In genomic region chrX:152368054-152368396, GRCm38 (mm10) we compare ENCODE assay signal across 9 mouse cellular contexts. TPM values are rescaled to one million over a fixed set of nuclear protein-coding genes. Genes with fewer than 3 reads are reported as not detected.
DNase-seq lines count a peak whose midpoint lies in the region; ATAC-seq and TF ChIP-seq lines count a peak whose summit lies in the region.
"Had no signal": no experiment of that assay in that cellular context is flagged by ENCODE, and none has a peak within 500 bp of the region (broad histone marks: within the 10 kb centered on the region; RNA-seq: fewer than 3 reads in every experiment).

No protein-coding gene starts in this region.

- H3K36me3 ChIP-seq in forebrain, embryonic 10.5 days (replicated peaks) = no peaks in the 10 kb centered on the region
- no peaks in the 10 kb centered on the region for H3K36me3 ChIP-seq in liver, embryonic 13.5 days

- H3K9me3 ChIP-seq in forebrain, embryonic 10.5 days = no peaks in the 10 kb centered on the region
- no peaks in the 10 kb centered on the region for H3K9me3 ChIP-seq in liver, embryonic 13.5 days (replicated peaks)

- peaks cover 26% of the 10 kb centered on the region for H3K4me1 ChIP-seq in forebrain, embryonic 10.5 days
- no peaks in the 10 kb centered on the region for H3K4me1 ChIP-seq in liver, embryonic 13.5 days (replicated peaks)

- no peak for ATAC-seq in liver, embryonic 13.5 days (ENCODE audit: low read depth)

- WGBS in forebrain, embryonic 10.5 days = 13% methylated on average over 4 of the region's 4 CpGs
- WGBS in liver, embryonic 13.5 days (ENCODE audit: insufficient replicate concordance) = 25% methylated on average over 3 of the region's 4 CpGs

- TF ChIP-seq CTCF in gastrocnemius, adult 2 months (IDR thresholded peaks at IDR 0.05) = no peak

- DNase-seq in gastrocnemius, adult 2 months = no peak
- no peak for DNase-seq in gastrocnemius, adult 18-20 months (ENCODE audit: low spot score)
- peak; percentile 4 for DNase-seq in 3T3-L1 (ENCODE audit: low read depth, low spot score)
- DNase-seq in forebrain, embryonic 10.5 days (ENCODE audit: extremely low spot score, low spot score) = no peak
- DNase-seq in liver, embryonic 13.5 days = no peak
- no peak for DNase-seq in natural killer cell, adult 2 months (ENCODE audit: low spot score in 2 of 2)
- DNase-seq in layer of hippocampus, postnatal 14 days (ENCODE audit: low spot score in 2 of 2) = no peak
- DNase-seq in ovary, postnatal 36 days (ENCODE audit: low spot score) = no peak

- peak overlapping the region; percentile 25 for H3K4me2 ChIP-seq in liver, embryonic 13.5 days

- H3K27me3 ChIP-seq in forebrain, embryonic 10.5 days (ENCODE audit: poor library complexity, severe bottlenecking) = peaks cover 96% of the 10 kb centered on the region
- peaks cover 33% of the 10 kb centered on the region for H3K27me3 ChIP-seq in liver, embryonic 13.5 days
- H3K27me3 ChIP-seq: CH12.LX had no signal

- peak overlapping the region; percentile 67 for H3K4me3 ChIP-seq in gastrocnemius, adult 2 months
- peak overlapping the region; percentile 67 for H3K4me3 ChIP-seq in forebrain, embryonic 10.5 days
- peak overlapping the region; percentile 30 for H3K4me3 ChIP-seq in liver, embryonic 13.5 days (replicated peaks)

- H3K9ac ChIP-seq in liver, embryonic 13.5 days = no peak overlapping the region

- intact Hi-C loops in gastrocnemius, adult 2 months (cut with DNase I) = no loop called here

- peak overlapping the region; percentile 73 for H3K27ac ChIP-seq in gastrocnemius, adult 2 months
- peak overlapping the region; percentile 90 for H3K27ac ChIP-seq in forebrain, embryonic 10.5 days
- H3K27ac ChIP-seq in liver, embryonic 13.5 days = no peak overlapping the region

RNA-seq across cellular contexts. Expression of gene Gpr173, which starts 0.5 kb away (rescaled TPM):
- total RNA-seq in gastrocnemius, adult 2 months (2021) = under 1 TPM in 1 of 2 experiments, not detected in 1; 0.39 TPM
- total RNA-seq in gastrocnemius, adult 18-20 months (2021) = under 1 TPM; 0.16 to 0.31 TPM
- 4.2 and 4.6 TPM in 2 replicates for polyA plus RNA-seq in forebrain, embryonic 10.5 days (2016; fragmentation: Nextera tagmentation; extraction: Ambion mirVana)
- 0.17 and 0.24 TPM in 2 replicates for polyA plus RNA-seq in liver, embryonic 13.5 days (2015; fragmentation: Nextera tagmentation; extraction: Ambion mirVana)
- total RNA-seq in layer of hippocampus, postnatal 14 days (2021) = 10 to 100 TPM; 19.1 to 21.3 TPM
- total RNA-seq: CH12.LX had no signal

RNA-seq across cellular contexts. Expression of gene Tspyl2, which starts 25.8 kb away (rescaled TPM):
- 10 to 100 TPM; 10.7 to 14.8 TPM for total RNA-seq in gastrocnemius, adult 2 months (2021)
- 10 to 100 TPM; 11.2 to 13.7 TPM for total RNA-seq in gastrocnemius, adult 18-20 months (2021)
- 29.8 and 31.7 TPM in 2 replicates for polyA plus RNA-seq in forebrain, embryonic 10.5 days (2016; fragmentation: Nextera tagmentation; extraction: Ambion mirVana)
- polyA plus RNA-seq in liver, embryonic 13.5 days (2015; fragmentation: Nextera tagmentation; extraction: Ambion mirVana) = 6.1 and 7.4 TPM in 2 replicates
- total RNA-seq in layer of hippocampus, postnatal 14 days (2021) = 10 to 100 TPM; 77.2 to 87.0 TPM

RNA-seq across cellular contexts. Expression of gene Kantr, which starts 40.7 kb away (rescaled TPM):
- 1 to 10 TPM; 1.3 to 1.6 TPM for total RNA-seq in gastrocnemius, adult 2 months (2021)
- total RNA-seq in gastrocnemius, adult 18-20 months (2021) = 1 to 10 TPM; 1.1 to 1.3 TPM
- 14.2 and 16.0 TPM in 2 replicates for polyA plus RNA-seq in forebrain, embryonic 10.5 days (2016; fragmentation: Nextera tagmentation; extraction: Ambion mirVana)
- 2.5 and 2.9 TPM in 2 replicates for polyA plus RNA-seq in liver, embryonic 13.5 days (2015; fragmentation: Nextera tagmentation; extraction: Ambion mirVana)
- total RNA-seq in layer of hippocampus, postnatal 14 days (2021) = 10 to 100 TPM; 48.1 to 50.2 TPM

Comparison
In these comparisons a context has a peak if more than half of its experiments do, and no peak if none do; other contexts are left out.
1. RNA of gene Gpr173, which starts 0.5 kb away (total RNA-seq): 19.1 to 21.3 TPM in layer of hippocampus, postnatal 14 days; 0.39 TPM in gastrocnemius, adult 2 months and 0.16 to 0.31 TPM in gastrocnemius, adult 18-20 months; every median in the first group is over 10 times any median in the second.
2. RNA of gene Tspyl2, which starts 25.8 kb away (total RNA-seq): 77.2 to 87.0 TPM in layer of hippocampus, postnatal 14 days; 10.7 to 14.8 TPM in gastrocnemius, adult 2 months and 11.2 to 13.7 TPM in gastrocnemius, adult 18-20 months; every median in the first group is over 4 times any median in the second.
3. RNA of gene Kantr, which starts 40.7 kb away (total RNA-seq): 48.1 to 50.2 TPM in layer of hippocampus, postnatal 14 days; 1.3 to 1.6 TPM in gastrocnemius, adult 2 months and 1.1 to 1.3 TPM in gastrocnemius, adult 18-20 months; every median in the first group is over 10 times any median in the second.
4. Peak in every context shown above with its lines, with median percentiles within 50 percentile points of each other: H3K4me3 ChIP-seq.